Mouse (Mus musculus) gastrocnemius, adult 2 months (tissue): ENCODE data around the gene Aox4. TPM values are rescaled to one million over a fixed set of nuclear protein-coding genes. Genes with fewer than 3 reads are reported as not detected.

ENCODE experiments used
- DNase-seq: peaks from one replicate; pipeline ENCODE4 v3.0.0; 2022
- H3K27ac ChIP-seq: fragments of 200-600 bp; 2 replicates; pipeline ENCODE4 v1.8.1; 2022; ENCODE audit warnings: mild to moderate bottlenecking
- H3K4me3 ChIP-seq: fragments of 200-600 bp; 2 replicates; pipeline ENCODE4 v1.8.1; 2022; ENCODE audit warnings: mild to moderate bottlenecking, moderate library complexity
- CTCF ChIP-seq: fragments of 200-600 bp; IDR thresholded peaks from 2 replicates; pipeline ENCODE4 v1.8.1; 2022; ENCODE audit warnings: antibody characterized with exemption, mild to moderate bottlenecking, moderate library complexity
- intact Hi-C: fragments of 180-260 bp; cut with DNase I; formaldehyde crosslinking; loops from one replicate; pipeline ENCODE4 v1.15.1; 2025
- total RNA-seq, 2 experiments: library from RNA; stranded (reverse); gene quantifications; 2 replicates each; pipeline ENCODE4 v1.2.3; 2021

Aox4 gene
- total RNA-seq, 2 experiments from 2014 or later = not detected

GRCm38 (mm10) chr1:58311221-58311864, 101.1 kb downstream of the Aox4 start:
- no peak overlapping the region for H3K4me3 ChIP-seq
- intact Hi-C loops = no loop called here
- no peak overlapping the region for H3K27ac ChIP-seq
- DNase-seq = no peak
- TF ChIP-seq CTCF = no peak

- no peak for TF ChIP-seq CTCF
- Histone ChIP-seq H3K4me3 (no peak overlapping the region), H3K27ac (no peak overlapping the region)
- DNase-seq = no peak
- intact Hi-C loops = no loop called here
These were observed 103.0 kb downstream of the Aox4 start for GRCm38 (mm10) chr1:58313173-58313572.

GRCm38 (mm10) chr1:58315532-58315931, 105.3 kb downstream of the Aox4 start:
- no peak for TF ChIP-seq CTCF
- no peak overlapping the region for H3K4me3 ChIP-seq
- no peak overlapping the region for H3K27ac ChIP-seq
- intact Hi-C loops = no loop called here
- no peak for DNase-seq

Other genes with a start within 250 kb of the Aox4 start
- gene Sgo2a, start 214.4 kb upstream of the Aox4 start, total RNA-seq = under 1 TPM; 0.13 to 0.56 TPM
- gene Kctd18, start 191.4 kb upstream of the Aox4 start, total RNA-seq = 1 to 10 TPM; 5.7 to 7.0 TPM
- gene Aox1, start 180.5 kb upstream of the Aox4 start, total RNA-seq = 10 to 100 TPM in 1 of 2 experiments, 1 to 10 TPM in 1; 8.2 to 10.8 TPM
- gene Aox3, start 97.3 kb upstream of the Aox4 start, total RNA-seq = 1 to 10 TPM in 1 of 2 experiments, under 1 TPM in 1; 0.45 to 1.1 TPM
- under 1 TPM; 0.10 to 0.11 TPM for gene Aox2, start 67.9 kb downstream of the Aox4 start, total RNA-seq
- 10 to 100 TPM; 43.3 to 50.5 TPM for gene Bzw1, start 182.5 kb downstream of the Aox4 start, total RNA-seq
- gene Clk1, start 213.7 kb downstream of the Aox4 start, total RNA-seq = 10 to 100 TPM; 46.4 to 52.1 TPM
- 1 to 10 TPM; 7.7 to 9.4 TPM for gene Nif3l1, start 234.8 kb downstream of the Aox4 start, total RNA-seq
- 10 to 100 TPM; 13.6 to 13.9 TPM for gene Ppil3, start 235.1 kb downstream of the Aox4 start, total RNA-seq